Mouse (Mus musculus) spleen, adult 2 months (tissue): ENCODE results near the gene Higd2a.

ENCODE experiments used
- CTCF ChIP-seq: fragments of 200-500 bp; IDR thresholded peaks from 2 replicates; pipeline ENCODE4 v1.5.1; 2011; ENCODE audit warnings: mild to moderate bottlenecking, inconsistent platforms; ENCODE audit not compliant: insufficient read depth, insufficient read length, insufficient replicate concordance; ENCODE audit errors: extremely low read depth
- POLR2A ChIP-seq: fragments of 200-500 bp; IDR thresholded peaks from 2 replicates; pipeline ENCODE4 v1.6.1; 2011; ENCODE audit warnings: low read depth, low read length, inconsistent platforms

- TF ChIP-seq CTCF (no peak), POLR2A (no peak)
Measured at GRCm38 (mm10) chr13:54572621-54573020, 17.4 kb upstream of the Higd2a start.
